Mouse (Mus musculus): ENCODE data around the gene Kif23. TPM values are rescaled to one million over a fixed set of nuclear protein-coding genes. Genes with fewer than 3 reads are reported as not detected.

The Kif23 gene
- 1.1 and 1.4 TPM in 2 replicates for polyA plus RNA-seq (2012; rRNA removed)

- no peaks in the 10 kb centered on the region for H3K27me3 ChIP-seq (replicated peaks; ENCODE audit: control insufficient read depth, insufficient read depth, low read length)
- peak within 1 kb of the TSS; percentile 37 for H3K27ac ChIP-seq (ENCODE audit: insufficient read depth, low read depth, low read length)
- peak; percentile 97 for DNase-seq
- peak within 1 kb of the TSS; percentile 53 for H3K4me3 ChIP-seq (ENCODE audit: insufficient read depth, low read depth, low read length)
- TF ChIP-seq CTCF (conservative IDR thresholded peaks at IDR 0.05; ENCODE audit: insufficient read depth, insufficient read length, low read depth, low read length) (peak; percentile 56), POLR2A (IDR thresholded peaks at IDR 0.05; ENCODE audit: low read depth, low read length) (no peak)
- H3K36me3 ChIP-seq (ENCODE audit: control insufficient read depth, insufficient read depth, low read length): no peaks in the 10 kb centered on the region
- WGBS: under 1% methylated on average over 43 of the region's 44 CpGs
- no peaks in the 10 kb centered on the region for H3K4me1 ChIP-seq (ENCODE audit: control insufficient read depth, insufficient read depth, low read length)
Measured at GRCm38 (mm10) chr9:61946623-61947401, at the start of gene Kif23. Gene Kif23 (minus strand): TSS chr9:61946774.

DNA sequence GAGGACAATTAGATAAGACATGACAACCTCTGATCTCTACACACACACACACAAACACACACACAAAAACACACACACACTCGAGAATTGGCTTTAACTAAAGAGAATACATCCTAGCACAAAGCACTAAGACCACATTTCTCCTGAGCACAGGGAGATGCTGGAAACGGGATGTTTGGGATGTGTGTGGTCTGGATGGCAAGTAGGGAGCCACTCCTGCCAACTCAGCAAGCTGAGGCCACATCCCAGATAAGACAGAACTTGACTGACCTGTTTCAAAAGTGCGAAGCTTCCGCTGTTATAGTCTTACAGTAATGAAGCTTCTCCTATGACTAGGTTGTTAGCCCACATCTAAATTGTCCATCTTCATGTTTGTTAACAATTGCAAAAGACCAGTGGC, 44.6 kb upstream of the Kif23 start:
- Histone ChIP-seq H3K36me3 (ENCODE audit: control insufficient read depth, insufficient read depth, low read length) (no peaks in the 10 kb centered on the region), H3K27me3 (replicated peaks; ENCODE audit: control insufficient read depth, insufficient read depth, low read length) (no peaks in the 10 kb centered on the region), H3K27ac (ENCODE audit: insufficient read depth, low read depth, low read length) (no peak overlapping the region), H3K4me3 (ENCODE audit: insufficient read depth, low read depth, low read length) (no peak overlapping the region), H3K4me1 (ENCODE audit: control insufficient read depth, insufficient read depth, low read length) (no peaks in the 10 kb centered on the region)
- no peak for TF ChIP-seq CTCF (conservative IDR thresholded peaks at IDR 0.05; ENCODE audit: insufficient read depth, insufficient read length, low read depth, low read length)
- TF ChIP-seq POLR2A (IDR thresholded peaks at IDR 0.05; ENCODE audit: low read depth, low read length): no peak
- DNase-seq: no peak
- 61% methylated on average over 4 of the region's 4 CpGs for WGBS

DNA sequence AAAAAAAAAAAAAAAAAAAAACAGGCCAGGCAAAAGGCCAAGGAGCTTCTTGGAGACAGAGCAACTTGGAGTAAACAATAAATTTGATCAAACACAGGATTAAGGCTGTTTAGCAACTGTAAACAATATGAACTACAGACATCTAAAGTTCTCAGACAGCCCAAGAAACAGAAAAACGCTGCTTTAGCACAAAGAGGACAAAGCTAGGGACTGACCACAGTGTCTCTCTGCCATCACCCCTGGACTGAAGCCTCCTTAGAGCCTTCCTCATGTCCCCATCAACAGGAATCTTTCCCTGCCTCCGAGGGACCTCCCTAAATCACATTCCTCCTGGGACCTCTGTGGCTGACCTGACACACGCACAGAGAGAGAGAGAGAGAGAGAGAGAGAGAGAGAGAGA, 44.2 kb upstream of the Kif23 start:
- H3K27me3 ChIP-seq (replicated peaks; ENCODE audit: control insufficient read depth, insufficient read depth, low read length): no peaks in the 10 kb centered on the region
- DNase-seq: no peak
- TF ChIP-seq CTCF (conservative IDR thresholded peaks at IDR 0.05; ENCODE audit: insufficient read depth, insufficient read length, low read depth, low read length) (no peak), POLR2A (IDR thresholded peaks at IDR 0.05; ENCODE audit: low read depth, low read length) (no peak)
- WGBS: 22% methylated on average over 3 of the region's 3 CpGs
- no peaks in the 10 kb centered on the region for H3K4me1 ChIP-seq (ENCODE audit: control insufficient read depth, insufficient read depth, low read length)
- no peak overlapping the region for H3K4me3 ChIP-seq (ENCODE audit: insufficient read depth, low read depth, low read length)
- no peaks in the 10 kb centered on the region for H3K36me3 ChIP-seq (ENCODE audit: control insufficient read depth, insufficient read depth, low read length)
- H3K27ac ChIP-seq (ENCODE audit: insufficient read depth, low read depth, low read length): no peak overlapping the region

DNA sequence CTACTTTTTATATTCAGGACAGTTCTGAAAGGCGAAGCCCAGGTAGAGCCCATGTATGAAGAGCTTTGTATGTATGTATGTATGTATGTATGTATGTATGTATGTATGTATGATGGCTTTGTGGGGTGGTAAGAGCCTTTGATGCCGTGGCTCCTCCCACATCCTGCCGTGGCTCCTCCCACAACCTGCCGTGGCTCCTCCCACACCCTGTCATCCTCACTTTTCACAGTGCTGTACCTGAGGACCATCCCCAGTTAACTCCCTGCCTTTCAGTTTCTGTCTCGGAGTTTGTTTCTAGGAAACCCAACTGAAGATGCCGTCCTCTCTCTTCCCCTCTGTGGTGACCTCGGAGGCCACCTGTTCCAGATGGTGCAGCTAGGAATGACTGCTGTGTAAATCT, 39.5 kb upstream of the Kif23 start:
- H3K27me3 ChIP-seq (replicated peaks; ENCODE audit: control insufficient read depth, insufficient read depth, low read length): no peaks in the 10 kb centered on the region
- H3K4me1 ChIP-seq (ENCODE audit: control insufficient read depth, insufficient read depth, low read length): no peaks in the 10 kb centered on the region
- no peak overlapping the region for H3K4me3 ChIP-seq (ENCODE audit: insufficient read depth, low read depth, low read length)
- TF ChIP-seq POLR2A (IDR thresholded peaks at IDR 0.05; ENCODE audit: low read depth, low read length) (no peak), CTCF (conservative IDR thresholded peaks at IDR 0.05; ENCODE audit: insufficient read depth, insufficient read length, low read depth, low read length) (no peak)
- DNase-seq: no peak
- no peak overlapping the region for H3K27ac ChIP-seq (ENCODE audit: insufficient read depth, low read depth, low read length)
- no peaks in the 10 kb centered on the region for H3K36me3 ChIP-seq (ENCODE audit: control insufficient read depth, insufficient read depth, low read length)
- WGBS: 84% methylated on average over 7 of the region's 7 CpGs

DNA sequence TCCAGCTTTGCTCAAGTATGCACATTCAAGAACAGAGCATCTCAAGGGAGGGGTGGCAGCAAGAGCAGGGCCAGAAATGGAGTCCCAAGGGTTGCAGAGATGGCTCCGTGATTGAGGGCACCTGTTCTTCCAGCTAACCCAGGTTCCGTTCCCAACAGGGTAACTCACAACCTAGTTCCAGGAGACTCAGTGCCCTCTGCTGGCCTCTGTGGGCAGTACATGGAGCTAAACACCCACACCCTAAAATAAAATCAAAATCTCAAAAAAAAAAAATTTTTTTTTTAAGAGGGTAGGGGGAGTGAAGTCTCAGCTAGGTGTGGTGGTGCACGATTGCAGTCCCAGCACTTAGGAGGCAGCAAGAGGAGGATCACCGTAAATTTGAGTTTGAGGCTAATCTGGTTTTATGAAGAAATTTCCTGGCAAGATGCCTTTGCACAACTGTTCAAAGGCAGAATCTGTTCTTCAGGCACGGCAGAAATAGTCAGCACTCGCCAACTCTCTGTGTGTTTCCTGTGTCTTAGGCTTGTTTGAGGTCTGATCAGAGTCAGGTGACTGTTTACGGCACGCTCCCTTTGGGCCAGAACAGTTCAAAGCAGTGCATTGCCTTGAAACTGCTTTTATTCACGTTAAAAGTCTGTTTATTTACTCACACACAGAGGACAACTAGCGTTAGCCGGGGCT, 38.7 kb upstream of the Kif23 start:
- Histone ChIP-seq H3K27ac (ENCODE audit: insufficient read depth, low read depth, low read length) (no peak overlapping the region), H3K4me1 (ENCODE audit: control insufficient read depth, insufficient read depth, low read length) (no peaks in the 10 kb centered on the region), H3K4me3 (ENCODE audit: insufficient read depth, low read depth, low read length) (no peak overlapping the region), H3K27me3 (replicated peaks; ENCODE audit: control insufficient read depth, insufficient read depth, low read length) (no peaks in the 10 kb centered on the region), H3K36me3 (ENCODE audit: control insufficient read depth, insufficient read depth, low read length) (no peaks in the 10 kb centered on the region)
- TF ChIP-seq CTCF (conservative IDR thresholded peaks at IDR 0.05; ENCODE audit: insufficient read depth, insufficient read length, low read depth, low read length) (peak; percentile 75), POLR2A (IDR thresholded peaks at IDR 0.05; ENCODE audit: low read depth, low read length) (no peak)
- WGBS: 36% methylated on average over 11 of the region's 11 CpGs
- DNase-seq: peak; percentile 60

DNA sequence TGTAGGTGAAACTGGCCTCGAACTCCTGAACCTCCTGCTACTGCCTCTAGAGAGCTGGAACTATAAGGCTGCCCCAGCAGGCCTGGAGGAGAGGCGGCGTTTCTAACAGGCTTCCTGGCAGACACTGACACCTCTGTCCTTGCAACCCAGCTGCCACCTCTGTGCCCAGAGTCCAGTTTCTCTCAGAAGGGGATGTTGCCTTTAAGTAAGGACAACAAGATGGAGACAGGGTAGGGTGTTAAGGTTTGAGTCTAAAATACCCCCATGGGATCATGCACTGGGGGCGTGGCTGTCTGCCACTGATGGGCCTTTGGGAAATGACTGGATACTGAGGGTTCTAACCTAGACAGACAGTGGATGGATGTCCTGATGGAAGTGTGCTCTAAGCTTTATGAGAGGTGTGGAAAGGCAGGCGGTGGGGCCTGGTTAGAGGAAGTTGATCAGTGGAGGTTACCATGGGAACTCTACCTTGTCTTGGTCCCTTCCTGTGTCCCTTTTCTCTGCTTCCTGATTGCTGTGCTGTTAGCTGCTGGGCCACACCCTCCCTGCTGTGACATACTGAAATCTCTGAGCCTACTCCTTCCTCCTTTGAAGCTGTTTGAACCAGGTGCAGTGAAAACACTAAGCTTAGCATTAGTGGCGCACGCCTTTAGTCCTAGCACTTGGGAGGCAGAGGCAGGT, 36.5 kb upstream of the Kif23 start:
- TF ChIP-seq CTCF (conservative IDR thresholded peaks at IDR 0.05; ENCODE audit: insufficient read depth, insufficient read length, low read depth, low read length): no peak
- no peak for TF ChIP-seq POLR2A (IDR thresholded peaks at IDR 0.05; ENCODE audit: low read depth, low read length)
- no peak for DNase-seq
- 88% methylated on average over 7 of the region's 7 CpGs for WGBS
- Histone ChIP-seq H3K36me3 (ENCODE audit: control insufficient read depth, insufficient read depth, low read length) (no peaks in the 10 kb centered on the region), H3K4me3 (ENCODE audit: insufficient read depth, low read depth, low read length) (no peak overlapping the region), H3K27ac (ENCODE audit: insufficient read depth, low read depth, low read length) (no peak overlapping the region), H3K27me3 (replicated peaks; ENCODE audit: control insufficient read depth, insufficient read depth, low read length) (no peaks in the 10 kb centered on the region), H3K4me1 (ENCODE audit: control insufficient read depth, insufficient read depth, low read length) (no peaks in the 10 kb centered on the region)

GRCm38 (mm10) chr9:61981876-61982275, 35.3 kb upstream of the Kif23 start:
- Histone ChIP-seq H3K27me3 (replicated peaks; ENCODE audit: control insufficient read depth, insufficient read depth, low read length) (no peaks in the 10 kb centered on the region), H3K4me1 (ENCODE audit: control insufficient read depth, insufficient read depth, low read length) (no peaks in the 10 kb centered on the region), H3K4me3 (ENCODE audit: insufficient read depth, low read depth, low read length) (no peak overlapping the region), H3K27ac (ENCODE audit: insufficient read depth, low read depth, low read length) (no peak overlapping the region), H3K36me3 (ENCODE audit: control insufficient read depth, insufficient read depth, low read length) (no peaks in the 10 kb centered on the region)
- TF ChIP-seq POLR2A (IDR thresholded peaks at IDR 0.05; ENCODE audit: low read depth, low read length): no peak
- no peak for TF ChIP-seq CTCF (conservative IDR thresholded peaks at IDR 0.05; ENCODE audit: insufficient read depth, insufficient read length, low read depth, low read length)
- no peak for DNase-seq
- WGBS: 52% methylated on average over 5 of the region's 5 CpGs
